Mouse (Mus musculus) macrophage (primary cell): ENCODE data around the gene Haus4. TPM values are rescaled to one million over a fixed set of nuclear protein-coding genes. Genes with fewer than 3 reads are reported as not detected.

Experiments used
- H3K27ac ChIP-seq: fragments of 350-480 bp; formaldehyde crosslinking; 2 replicates; pipeline ENCODE4 v1.9.0; 2021
- H3K36me3 ChIP-seq: fragments of 350-480 bp; formaldehyde crosslinking; 2 replicates; pipeline ENCODE4 v1.9.0; 2021; ENCODE audit errors: inconsistent target
- H3K4me3 ChIP-seq: fragments of 350-480 bp; formaldehyde crosslinking; 2 replicates; pipeline ENCODE4 v1.9.0; 2021; ENCODE audit errors: inconsistent target
- H3K79me2 ChIP-seq: fragments of 350-480 bp; formaldehyde crosslinking; 2 replicates; pipeline ENCODE4 v1.9.0; 2021; ENCODE audit errors: inconsistent target
- WGBS: methylation state at CpG from one replicate; pipeline ENCODE4 v1.1.7; 2026; ENCODE audit warnings: inconsistent platforms; ENCODE audit not compliant: missing documents; 5-methylcytosine and 5-hydroxymethylcytosine counted together
- polyA plus RNA-seq: library from polyadenylated mRNA; stranded (reverse); fragments of 250-400 nt; gene quantifications from 3 replicates; pipeline ENCODE4 v1.2.4, GENCODE M21; 2018; ENCODE audit warnings: inconsistent platforms

Haus4 gene
- polyA plus RNA-seq, 1 experiment from 2014 or later = 12.0 TPM

GRCm38 (mm10) chr14:54553454-54553974 lies 902 bp downstream of the Haus4 start:
- Histone ChIP-seq H3K27ac (peak overlapping the region; percentile 39), H3K4me3 (peak overlapping the region; percentile 54), H3K36me3 (peaks cover 16% of the 10 kb centered on the region; the same call in 1 of the 2 replicates), H3K79me2 (peaks cover 6% of the 10 kb centered on the region; the same call in 1 of the 2 replicates)
- WGBS = under 1% methylated on average over 21 of the region's 21 CpGs

- WGBS = 87% methylated on average over 5 of the region's 5 CpGs
- H3K79me2 ChIP-seq = no peaks in the 10 kb centered on the region
- peaks cover 29% of the 10 kb centered on the region; the same call in 1 of the 2 replicates for H3K36me3 ChIP-seq
- H3K4me3 ChIP-seq = no peak overlapping the region
- no peak overlapping the region for H3K27ac ChIP-seq
Measured at GRCm38 (mm10) chr14:54544703-54545102, 9.7 kb downstream of the Haus4 start.

- Histone ChIP-seq H3K4me3 (no peak overlapping the region), H3K36me3 (0 out of 2 replicates have a peak, but pooled peaks cover 6% of the 10 kb centered on the region), H3K27ac (no peak overlapping the region), H3K79me2 (no peaks in the 10 kb centered on the region)
- 96% methylated on average over 11 of the region's 11 CpGs for WGBS
Measured at GRCm38 (mm10) chr14:54540771-54541170, 13.6 kb downstream of the Haus4 start.

- no peaks in the 10 kb centered on the region for H3K36me3 ChIP-seq
- H3K4me3 ChIP-seq = no peak overlapping the region
- H3K27ac ChIP-seq = no peak overlapping the region
- no peaks in the 10 kb centered on the region for H3K79me2 ChIP-seq
- 100% methylated on average over 1 of the region's 2 CpGs for WGBS
Measured at GRCm38 (mm10) chr14:54538580-54538979, 15.8 kb downstream of the Haus4 start.

- H3K4me3 ChIP-seq = no peak overlapping the region
- H3K27ac ChIP-seq = no peak overlapping the region
- no peaks in the 10 kb centered on the region for H3K79me2 ChIP-seq
- no peaks in the 10 kb centered on the region for H3K36me3 ChIP-seq
- WGBS = 17% methylated on average over 17 of the region's 17 CpGs
Measured at GRCm38 (mm10) chr14:54528446-54529111, 25.8 kb downstream of the Haus4 start.

GRCm38 (mm10) chr14:54528007-54528393 lies 26.4 kb downstream of the Haus4 start:
- Histone ChIP-seq H3K27ac (no peak overlapping the region), H3K4me3 (no peak overlapping the region)
- 25% methylated on average over 5 of the region's 5 CpGs for WGBS

GRCm38 (mm10) chr14:54527227-54528006 lies 27.0 kb downstream of the Haus4 start:
- no peak overlapping the region for H3K27ac ChIP-seq
- 9% methylated on average over 18 of the region's 18 CpGs for WGBS
- H3K79me2 ChIP-seq = no peaks in the 10 kb centered on the region
- no peaks in the 10 kb centered on the region for H3K36me3 ChIP-seq
- H3K4me3 ChIP-seq = no peak overlapping the region

More at GRCm38 (mm10) chr14:54528007-54528393, 26.4 kb downstream of the Haus4 start:
- no peaks in the 10 kb centered on the region for H3K36me3 ChIP-seq
- no peaks in the 10 kb centered on the region for H3K79me2 ChIP-seq

GRCm38 (mm10) chr14:54523600-54523999 lies 30.8 kb downstream of the Haus4 start:
- Histone ChIP-seq H3K4me3 (no peak overlapping the region), H3K36me3 (no peaks in the 10 kb centered on the region), H3K79me2 (no peaks in the 10 kb centered on the region), H3K27ac (no peak overlapping the region)
- 53% methylated on average over 6 of the region's 6 CpGs for WGBS

GRCm38 (mm10) chr14:54516710-54517310 lies 37.6 kb downstream of the Haus4 start:
- WGBS = 2% methylated on average over 17 of the region's 17 CpGs
- H3K4me3 ChIP-seq = peak overlapping the region; percentile 83
- H3K27ac ChIP-seq = peak overlapping the region; percentile 54
- H3K79me2 ChIP-seq = no peaks in the 10 kb centered on the region
- H3K36me3 ChIP-seq = peaks cover 24% of the 10 kb centered on the region

- no peak overlapping the region for H3K4me3 ChIP-seq
- H3K27ac ChIP-seq = no peak overlapping the region
- peaks cover 57% of the 10 kb centered on the region for H3K36me3 ChIP-seq
- 96% methylated on average over 9 of the region's 9 CpGs for WGBS
- no peaks in the 10 kb centered on the region for H3K79me2 ChIP-seq
Measured at GRCm38 (mm10) chr14:54509774-54510173, 44.6 kb downstream of the Haus4 start.

GRCm38 (mm10) chr14:54503092-54503491 lies 51.3 kb downstream of the Haus4 start:
- no peak overlapping the region for H3K4me3 ChIP-seq
- H3K36me3 ChIP-seq = no peaks in the 10 kb centered on the region; the same call in 1 of the 2 replicates
- no peaks in the 10 kb centered on the region for H3K79me2 ChIP-seq
- WGBS = 96% methylated on average over 2 of the region's 2 CpGs
- H3K27ac ChIP-seq = no peak overlapping the region

GRCm38 (mm10) chr14:54501365-54501764 lies 53.1 kb downstream of the Haus4 start:
- H3K79me2 ChIP-seq = no peaks in the 10 kb centered on the region
- WGBS = 84% methylated on average over 2 of the region's 2 CpGs
- no peak overlapping the region for H3K4me3 ChIP-seq
- H3K36me3 ChIP-seq = no peaks in the 10 kb centered on the region
- H3K27ac ChIP-seq = no peak overlapping the region

- 93% methylated on average over 2 of the region's 2 CpGs for WGBS
- Histone ChIP-seq H3K4me3 (no peak overlapping the region), H3K79me2 (no peaks in the 10 kb centered on the region), H3K27ac (no peak overlapping the region), H3K36me3 (no peaks in the 10 kb centered on the region)
Measured at GRCm38 (mm10) chr14:54499330-54499729, 55.1 kb downstream of the Haus4 start.

- no peak overlapping the region for H3K27ac ChIP-seq
- H3K36me3 ChIP-seq = no peaks in the 10 kb centered on the region
- 86% methylated on average over 14 of the region's 14 CpGs for WGBS
- no peak overlapping the region for H3K4me3 ChIP-seq
- H3K79me2 ChIP-seq = no peaks in the 10 kb centered on the region
Measured at GRCm38 (mm10) chr14:54496706-54497105, 57.7 kb downstream of the Haus4 start.
